Mouse (Mus musculus) forebrain, postnatal 0 days (tissue): Measurements from ENCODE around the gene Prex1. TPM values are rescaled to one million over a fixed set of nuclear protein-coding genes. Genes with fewer than 3 reads are reported as not detected.
A peak's percentile ranks its signal among the peaks of the same experiment; 100 is the strongest.

Source experiments
- ATAC-seq: fragments of 200-750 bp; cut with Nextera tagmentation; 2 replicates; pipeline ENCODE4 v1.8.0; 2017; ENCODE audit warnings: mild to moderate bottlenecking, moderate library complexity
- DNase-seq: peaks from one replicate; pipeline ENCODE4 v3.0.0-alpha.2; 2015
- H3K27ac ChIP-seq: fragments of 300-500 bp; sonication (generic); 2 replicates; pipeline ENCODE4 v1.5.1; 2014; ENCODE audit warnings: low read depth, mild to moderate bottlenecking, antibody characterized with exemption, low read length, moderate library complexity, mixed read lengths
- H3K27me3 ChIP-seq: fragments of 300-500 bp; sonication (generic); 2 replicates; pipeline ENCODE4 v1.6.1; 2014; ENCODE audit warnings: mild to moderate bottlenecking, low read length, mixed read lengths; ENCODE audit not compliant: insufficient read depth
- H3K36me3 ChIP-seq: fragments of 300-500 bp; sonication (generic); 2 replicates; pipeline ENCODE4 v1.6.1; 2014; ENCODE audit warnings: mild to moderate bottlenecking, moderate library complexity; ENCODE audit not compliant: insufficient read depth
- H3K4me1 ChIP-seq: fragments of 300-500 bp; sonication (generic); 2 replicates; pipeline ENCODE4 v1.6.1; 2014; ENCODE audit warnings: antibody characterized with exemption; ENCODE audit not compliant: insufficient read depth
- H3K4me2 ChIP-seq: fragments of 300-500 bp; sonication (generic); 2 replicates; pipeline ENCODE4 v1.6.1; 2014; ENCODE audit warnings: low read depth, mild to moderate bottlenecking, moderate library complexity
- H3K4me3 ChIP-seq: fragments of 300-500 bp; sonication (generic); 2 replicates; pipeline ENCODE4 v1.5.1; 2014; ENCODE audit warnings: low read depth, low read length, mixed read lengths
- H3K9ac ChIP-seq: fragments of 300-500 bp; sonication (generic); 2 replicates; pipeline ENCODE4 v1.6.1; 2014; ENCODE audit warnings: mild to moderate bottlenecking
- H3K9me3 ChIP-seq: fragments of 300-500 bp; sonication (generic); 2 replicates; pipeline ENCODE4 v1.6.1; 2016; ENCODE audit warnings: low read length
- CTCF ChIP-seq: sonication (generic); IDR thresholded peaks from 2 replicates; pipeline ENCODE4 v1.5.1; 2016; ENCODE audit warnings: antibody characterized with exemption, control low read depth, low read depth
- WGBS: fragments of 180-500 bp; shearing (Covaris S2); extraction: QIAGEN DNeasy Blood & Tissue Kit; methylation state at CpG from one replicate; pipeline ENCODE4 v1.1.7; 2014; 5-methylcytosine and 5-hydroxymethylcytosine counted together
- polyA plus RNA-seq: library from polyadenylated mRNA; unstranded; fragments of >200 nt; fragmentation: Nextera tagmentation; extraction: Ambion mirVana; gene quantifications from 2 replicates; pipeline ENCODE4 v1.2.1, GENCODE M21; 2015
- total RNA-seq: library from RNA; depleted of rRNA; stranded (reverse); fragments of >200 nt; gene quantifications from 2 replicates; pipeline ENCODE4 v1.2.3, GENCODE M21; 2014

Gene Prex1
- total and polyA plus RNA-seq, 2 experiments from 2014 or later = 17.5 to 31.3 TPM

DNA sequence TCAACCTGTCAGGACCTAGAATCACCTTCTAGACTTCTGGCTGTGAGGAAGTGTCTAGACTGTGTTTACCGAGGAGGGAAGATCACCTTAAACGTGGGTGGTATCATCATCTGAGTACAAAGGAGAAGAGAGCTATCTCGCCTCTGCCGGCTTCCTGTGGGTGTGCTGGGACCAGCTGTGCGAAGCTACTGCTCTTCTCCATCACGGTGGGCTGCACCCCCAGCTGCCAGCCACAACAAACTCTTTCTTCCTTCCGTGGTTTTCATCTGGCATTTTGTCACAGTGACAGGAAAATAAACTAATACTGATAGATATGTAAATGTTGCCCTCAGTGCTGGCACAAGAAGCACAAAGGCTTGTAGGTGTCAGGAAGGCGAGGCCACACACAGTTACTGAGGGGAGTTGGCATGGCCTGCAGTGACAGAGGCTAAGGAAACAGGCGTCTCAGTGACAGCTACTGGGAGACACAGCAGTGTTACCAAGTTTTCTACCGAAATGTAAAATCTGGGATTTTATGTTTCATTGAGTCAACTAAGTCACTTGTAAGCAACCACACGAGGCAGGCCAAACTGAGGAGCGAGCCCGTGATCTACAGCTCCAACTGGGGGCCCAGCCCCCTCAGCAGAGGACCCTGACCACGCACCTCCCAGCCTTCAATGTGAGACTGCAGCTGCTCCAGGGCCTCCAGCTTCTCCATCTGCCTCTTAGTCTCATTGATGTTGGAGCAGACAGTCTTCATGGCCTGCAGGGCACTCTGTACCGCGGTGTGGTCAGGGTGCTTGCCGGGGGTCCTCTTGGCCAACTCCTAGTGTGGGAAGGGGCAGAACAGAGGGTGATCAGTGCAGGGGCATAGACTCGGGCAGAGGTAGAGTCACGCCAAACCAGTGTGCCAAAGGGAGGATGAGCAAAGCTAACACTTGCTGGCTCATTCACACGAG lies 92.8 kb downstream of the Prex1 start:
- no peaks in the 10 kb centered on the region for H3K9me3 ChIP-seq
- TF ChIP-seq CTCF = no peak
- H3K4me3 ChIP-seq = no peak overlapping the region
- 68% methylated on average over 20 of the region's 20 CpGs for WGBS
- H3K36me3 ChIP-seq = peaks cover 10% of the 10 kb centered on the region; the same call in 1 of the 2 replicates
- no peaks in the 10 kb centered on the region for H3K27me3 ChIP-seq
- no peak for DNase-seq
- H3K27ac ChIP-seq = 0 out of 2 replicates have a peak overlapping the region, but pooled peaks have one; percentile 4
- H3K4me2 ChIP-seq = no peak overlapping the region
- no peaks in the 10 kb centered on the region for H3K4me1 ChIP-seq
- no peak for ATAC-seq
- no peak overlapping the region for H3K9ac ChIP-seq

DNA sequence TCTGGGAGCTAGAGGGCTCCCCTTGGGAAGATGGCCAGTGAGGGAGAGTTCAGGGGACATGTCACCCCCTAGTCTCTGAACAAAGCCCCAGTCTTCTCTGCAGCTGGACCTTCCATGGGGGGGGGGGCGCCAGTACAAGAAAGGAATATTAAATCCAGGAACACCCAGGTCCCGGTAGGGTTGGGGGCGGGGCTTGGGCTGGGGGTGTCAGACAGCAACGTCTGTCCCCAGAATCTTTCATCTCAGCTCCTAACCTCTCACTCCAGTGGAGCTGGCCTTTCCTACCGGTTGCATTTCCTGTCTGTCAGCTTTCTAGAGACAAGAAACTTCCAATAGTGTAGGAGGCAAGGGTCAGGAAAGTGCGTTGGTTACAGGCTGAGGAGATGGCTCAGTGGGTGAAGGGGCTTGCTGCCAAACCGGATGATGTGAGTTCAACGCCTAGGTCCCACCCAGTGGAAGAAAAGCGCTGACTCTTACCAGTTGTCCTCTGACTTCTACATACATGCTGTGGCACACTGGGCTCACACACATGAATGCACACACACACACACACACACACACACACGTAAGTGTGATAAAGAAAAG lies 93.6 kb downstream of the Prex1 start:
- H3K27me3 ChIP-seq = no peaks in the 10 kb centered on the region
- 87% methylated on average over 10 of the region's 10 CpGs for WGBS
- no peak overlapping the region for H3K27ac ChIP-seq
- H3K36me3 ChIP-seq = peaks cover 10% of the 10 kb centered on the region; the same call in 1 of the 2 replicates
- no peak overlapping the region for H3K4me3 ChIP-seq
- ATAC-seq (no peak), DNase-seq (no peak)
- H3K9ac ChIP-seq = no peak overlapping the region
- H3K4me2 ChIP-seq = no peak overlapping the region
- H3K4me1 ChIP-seq = no peaks in the 10 kb centered on the region
- no peaks in the 10 kb centered on the region for H3K9me3 ChIP-seq
- no peak for TF ChIP-seq CTCF

DNA sequence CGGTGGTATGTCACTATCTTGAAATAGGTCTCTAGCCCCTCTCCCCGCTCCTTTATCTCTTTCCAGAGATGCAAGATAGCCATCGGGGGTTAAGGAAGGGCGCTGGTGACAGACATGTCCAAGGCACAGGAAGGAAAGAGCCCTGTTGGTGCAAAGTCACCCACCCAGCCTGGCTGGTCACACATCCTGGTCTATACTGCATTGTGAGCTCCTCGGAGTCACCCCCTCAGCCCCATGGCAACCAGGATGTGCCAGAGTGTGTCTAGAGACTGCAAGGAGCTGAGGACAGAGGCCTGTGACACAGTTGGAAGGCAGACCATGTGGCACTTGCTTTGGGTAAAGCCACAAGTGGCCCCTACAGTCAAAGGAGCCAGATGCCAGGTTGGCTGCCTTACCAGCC lies 94.4 kb downstream of the Prex1 start:
- H3K9ac ChIP-seq = no peak overlapping the region
- peaks cover 10% of the 10 kb centered on the region; the same call in 1 of the 2 replicates for H3K36me3 ChIP-seq
- no peak for TF ChIP-seq CTCF
- ATAC-seq (no peak), DNase-seq (no peak)
- no peak overlapping the region for H3K27ac ChIP-seq
- H3K9me3 ChIP-seq = no peaks in the 10 kb centered on the region
- no peaks in the 10 kb centered on the region for H3K4me1 ChIP-seq
- H3K4me3 ChIP-seq = no peak overlapping the region
- no peak overlapping the region for H3K4me2 ChIP-seq
- WGBS = 91% methylated on average over 5 of the region's 5 CpGs
- H3K27me3 ChIP-seq = no peaks in the 10 kb centered on the region

DNA sequence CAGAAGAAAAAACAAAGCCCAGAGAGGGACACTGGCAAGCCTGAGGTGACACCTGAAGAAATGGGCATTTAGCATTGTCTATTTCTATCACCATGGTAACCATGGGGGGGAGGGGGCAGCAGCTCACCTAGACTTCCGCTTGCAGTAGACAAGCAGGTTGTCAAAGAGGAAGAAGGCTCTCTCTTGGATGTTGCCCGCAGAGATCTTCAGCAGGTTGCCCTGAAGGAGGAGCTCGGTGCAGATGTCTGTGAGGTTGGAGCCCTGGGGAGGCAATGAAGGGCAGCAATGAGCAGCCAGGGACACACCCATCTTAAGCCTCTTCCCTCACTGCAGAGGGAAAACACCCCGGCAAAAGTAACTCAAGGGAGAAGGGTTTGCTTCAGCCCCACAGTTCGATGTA lies 95.9 kb downstream of the Prex1 start:
- H3K27me3 ChIP-seq = no peaks in the 10 kb centered on the region
- H3K9me3 ChIP-seq = no peaks in the 10 kb centered on the region
- no peak for DNase-seq
- no peak for TF ChIP-seq CTCF
- H3K4me2 ChIP-seq = no peak overlapping the region
- no peaks in the 10 kb centered on the region for H3K4me1 ChIP-seq
- no peak overlapping the region for H3K27ac ChIP-seq
- H3K9ac ChIP-seq = no peak overlapping the region
- no peak overlapping the region for H3K4me3 ChIP-seq
- 92% methylated on average over 5 of the region's 5 CpGs for WGBS
- ATAC-seq = no peak
- peaks cover 10% of the 10 kb centered on the region; the same call in 1 of the 2 replicates for H3K36me3 ChIP-seq

DNA sequence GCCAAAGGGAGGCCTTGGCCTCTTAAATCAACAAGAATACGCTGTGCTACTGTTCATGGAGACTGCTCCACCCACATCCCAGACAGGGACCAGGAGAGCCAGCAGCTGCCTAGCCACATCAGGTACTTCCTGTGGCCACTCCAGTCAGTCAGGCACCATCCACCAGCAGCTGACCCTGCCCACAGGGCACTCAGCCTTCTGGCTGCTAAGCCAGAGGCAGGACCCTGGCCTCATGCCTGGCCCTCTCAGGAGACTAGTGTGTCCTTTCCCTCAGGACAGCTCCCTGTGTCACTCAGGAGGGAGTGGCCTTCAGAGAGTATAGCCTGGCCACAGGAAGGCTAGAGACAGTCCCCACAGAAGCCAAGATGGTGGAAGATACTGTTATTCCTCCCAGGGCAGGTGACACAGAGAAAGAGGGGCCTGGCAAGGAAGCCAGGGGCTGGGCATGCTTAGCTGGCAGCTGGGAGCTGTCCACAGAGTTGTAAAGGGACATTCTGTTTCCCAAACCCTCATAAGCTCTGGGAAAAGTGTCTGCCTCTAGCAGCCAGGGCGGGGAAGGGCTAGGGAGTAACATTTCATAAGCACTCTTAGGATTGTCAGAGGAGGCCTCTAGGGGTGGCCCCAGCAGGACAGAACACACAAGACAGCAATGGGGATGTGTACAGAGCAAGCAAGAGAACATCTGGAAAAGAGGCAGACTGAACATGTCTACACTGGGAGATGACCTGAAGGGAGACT lies 98.1 kb downstream of the Prex1 start:
- H3K4me1 ChIP-seq = no peaks in the 10 kb centered on the region
- no peak overlapping the region for H3K4me3 ChIP-seq
- no peak overlapping the region for H3K9ac ChIP-seq
- WGBS = 89% methylated on average over 2 of the region's 2 CpGs
- no peaks in the 10 kb centered on the region for H3K27me3 ChIP-seq
- no peaks in the 10 kb centered on the region for H3K9me3 ChIP-seq
- DNase-seq = no peak
- ATAC-seq = no peak
- H3K27ac ChIP-seq = no peak overlapping the region
- TF ChIP-seq CTCF = no peak
- no peak overlapping the region for H3K4me2 ChIP-seq
- H3K36me3 ChIP-seq = peaks cover 5% of the 10 kb centered on the region; the same call in 1 of the 2 replicates

DNA sequence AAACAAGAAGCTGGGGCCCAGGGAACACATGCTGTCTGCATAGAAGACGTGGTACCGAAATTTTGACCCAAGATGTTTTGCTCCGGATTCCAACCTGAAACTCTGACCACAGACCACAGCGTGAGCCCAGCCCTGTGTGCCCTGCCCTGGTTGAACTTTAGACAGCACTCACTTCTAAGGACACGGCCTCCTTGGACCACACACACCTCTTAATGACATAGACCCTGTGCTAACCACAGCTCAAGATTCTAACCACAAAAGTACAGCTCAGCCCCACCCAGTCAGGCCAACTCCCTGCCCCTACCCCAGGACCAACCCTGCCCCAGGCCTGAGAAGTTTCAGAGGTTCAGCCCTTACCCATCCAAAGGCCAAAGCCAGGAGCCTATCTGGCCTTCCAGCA lies 103.4 kb downstream of the Prex1 start:
- Histone ChIP-seq H3K9me3 (no peaks in the 10 kb centered on the region), H3K9ac (no peak overlapping the region), H3K27ac (no peak overlapping the region), H3K36me3 (no peaks in the 10 kb centered on the region), H3K27me3 (no peaks in the 10 kb centered on the region), H3K4me1 (no peaks in the 10 kb centered on the region), H3K4me3 (no peak overlapping the region), H3K4me2 (no peak overlapping the region)
- ATAC-seq (no peak), DNase-seq (no peak)
- WGBS = 87% methylated on average over 5 of the region's 5 CpGs
- TF ChIP-seq CTCF = no peak
